Mouse (Mus musculus) cerebellum, adult 11 months (tissue): ENCODE data around the gene Ctf1.
A peak's percentile ranks its signal among the peaks of the same experiment; 100 is the strongest.
"Not testable (repeated sequence)": the region's sequence is repeated elsewhere in the genome, so short reads cannot be mapped to it uniquely, and the experiment has no call there.

ENCODE experiments used
- DNase-seq: peaks from one replicate; pipeline ENCODE4 v3.0.0; 2022

The Ctf1 gene

GRCm38 (mm10) chr7:127693730-127694129 lies 18.8 kb upstream of the Ctf1 start:
- not testable (repeated sequence) for DNase-seq

DNA sequence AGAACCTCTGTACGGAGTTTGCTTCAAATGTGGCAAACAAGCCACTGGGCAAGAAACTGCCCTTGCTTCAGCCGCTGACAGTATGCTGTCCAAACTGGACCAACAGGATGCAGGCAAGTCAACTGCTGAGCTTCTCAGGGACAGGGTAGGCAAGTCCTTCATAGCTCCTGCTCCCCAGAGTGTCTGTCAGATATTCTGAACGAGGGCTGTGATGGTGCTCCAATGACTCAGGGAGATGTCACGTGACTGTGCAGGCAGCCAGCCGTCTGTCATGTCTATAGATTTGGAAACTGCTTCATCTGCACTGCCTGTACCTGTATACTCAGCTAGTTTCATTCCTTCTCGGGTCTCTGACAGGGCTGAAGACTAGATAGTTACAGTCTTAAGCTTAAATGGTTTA lies 13.6 kb upstream of the Ctf1 start:
- no peak for DNase-seq

- DNase-seq: no peak
Measured at GRCm38 (mm10) chr7:127700712-127701331, 11.7 kb upstream of the Ctf1 start.

- no peak for DNase-seq
Measured at GRCm38 (mm10) chr7:127703561-127704178, 8.9 kb upstream of the Ctf1 start.

GRCm38 (mm10) chr7:127704598-127704997 lies 7.9 kb upstream of the Ctf1 start:
- no peak for DNase-seq

DNA sequence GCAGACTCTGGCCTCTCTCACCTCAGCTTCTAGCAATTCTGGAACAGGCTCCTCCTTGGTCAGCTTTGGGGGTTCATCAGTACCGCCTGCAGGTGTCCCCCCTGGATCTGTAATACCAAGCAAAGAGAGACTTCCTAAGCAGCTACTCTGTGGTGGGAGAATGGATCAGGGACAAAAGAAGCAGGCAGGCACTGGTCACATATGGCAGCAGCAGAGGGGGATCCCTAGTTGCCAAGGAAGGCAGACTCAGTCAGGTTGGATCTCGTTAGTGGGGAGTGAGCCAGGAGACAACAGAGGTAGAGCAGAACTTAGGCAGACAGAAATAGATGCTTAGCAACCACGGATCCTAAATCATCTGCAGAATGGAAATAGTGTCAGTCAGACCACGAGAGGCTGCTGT lies 6.8 kb upstream of the Ctf1 start:
- DNase-seq: peak; percentile 67

DNA sequence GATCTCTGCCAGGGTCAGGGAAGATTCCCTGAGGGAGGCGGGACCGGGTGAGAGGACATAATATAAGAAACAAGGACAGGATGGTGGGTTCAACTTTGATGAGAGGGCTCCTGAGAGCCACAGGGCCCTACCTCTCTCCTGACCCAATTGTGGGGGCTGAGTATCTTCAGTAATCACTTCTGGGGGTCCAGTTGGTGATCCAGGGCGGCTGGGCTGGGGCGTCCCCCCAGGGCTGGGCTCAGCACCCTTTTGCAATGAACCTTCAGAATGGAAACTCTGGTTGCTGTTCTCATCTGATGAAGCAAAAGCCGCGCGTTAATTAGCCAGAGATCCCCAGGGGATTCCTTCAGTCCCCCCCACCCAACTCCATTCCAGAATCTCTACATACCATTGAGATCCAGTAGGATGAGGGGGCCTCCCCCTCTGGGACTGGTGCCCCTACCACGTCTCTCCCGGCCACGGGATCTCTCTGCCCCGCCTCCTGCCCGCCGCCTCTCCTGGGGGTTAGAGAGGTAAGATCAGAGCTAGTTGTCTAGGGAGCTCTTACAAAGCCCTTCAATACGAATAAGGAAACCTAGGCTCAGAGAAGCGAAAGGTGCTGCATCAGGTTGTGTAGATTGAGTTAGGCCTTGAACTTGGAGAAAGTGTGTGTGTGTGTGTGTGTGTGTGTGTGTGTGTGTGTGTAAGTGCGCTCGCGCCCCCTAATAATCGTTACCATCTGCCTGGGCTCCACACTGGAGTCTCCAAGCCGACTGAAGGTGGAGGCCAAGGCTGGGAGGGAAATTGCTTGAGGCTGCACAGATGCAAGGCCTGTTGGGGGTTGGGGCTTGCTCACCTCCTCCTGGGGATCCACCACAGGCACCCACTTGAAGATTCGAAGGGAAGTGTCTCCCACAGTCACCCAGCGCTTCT lies 5.2 kb upstream of the Ctf1 start:
- no peak for DNase-seq

DNA sequence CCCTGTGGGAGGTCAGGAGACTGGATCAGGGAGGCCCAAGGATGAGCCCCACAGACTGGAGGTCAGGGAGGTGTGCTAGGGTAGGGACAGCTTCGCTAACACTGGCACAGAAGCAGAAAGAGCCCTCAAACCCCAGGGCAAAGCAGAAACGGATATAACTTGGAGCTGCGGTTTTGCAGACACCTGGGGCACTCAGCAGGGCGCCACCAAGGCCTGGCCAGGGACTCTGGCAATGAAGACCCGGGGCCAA lies 4.7 kb upstream of the Ctf1 start:
- DNase-seq: no peak

GRCm38 (mm10) chr7:127708207-127709078 lies 4.1 kb upstream of the Ctf1 start, which contains the start of gene Bcl7c:
Bcl7c (minus strand) TSS chr7:127708933.
- DNase-seq: peak; percentile 83

- DNase-seq: no peak
Measured at GRCm38 (mm10) chr7:127709261-127709979, 3.1 kb upstream of the Ctf1 start.

GRCm38 (mm10) chr7:127711031-127711430 lies 1.5 kb upstream of the Ctf1 start:
- DNase-seq: no peak

- DNase-seq: no peak
Measured at GRCm38 (mm10) chr7:127711456-127711855, 1.1 kb upstream of the Ctf1 start.

GRCm38 (mm10) chr7:127714816-127715215 lies 2.3 kb downstream of the Ctf1 start:
- DNase-seq: no peak

- peak; percentile 80 for DNase-seq
Measured at GRCm38 (mm10) chr7:127716992-127717391, 4.5 kb downstream of the Ctf1 start.

DNA sequence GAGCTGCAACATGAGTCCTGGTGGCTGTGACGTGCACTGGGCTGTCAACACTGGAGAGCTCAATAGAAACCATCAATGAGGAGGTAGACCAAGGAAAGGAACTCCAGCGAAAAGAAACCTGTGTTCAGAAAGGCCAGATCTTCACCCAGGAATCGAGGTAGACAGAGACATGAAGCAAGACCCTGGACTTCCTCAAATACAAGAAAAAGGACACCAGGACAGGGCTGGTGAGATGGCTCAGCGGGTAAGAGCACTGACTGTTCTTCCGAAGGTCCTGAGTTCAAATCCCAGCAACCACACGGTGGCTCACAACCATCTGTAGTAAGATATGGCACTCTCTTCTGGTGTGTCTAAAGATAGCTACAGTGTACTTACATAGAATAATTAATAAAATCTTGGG lies 5.8 kb downstream of the Ctf1 start:
- no peak for DNase-seq

- no peak for DNase-seq
Measured at GRCm38 (mm10) chr7:127719258-127719657, 6.7 kb downstream of the Ctf1 start.

DNA sequence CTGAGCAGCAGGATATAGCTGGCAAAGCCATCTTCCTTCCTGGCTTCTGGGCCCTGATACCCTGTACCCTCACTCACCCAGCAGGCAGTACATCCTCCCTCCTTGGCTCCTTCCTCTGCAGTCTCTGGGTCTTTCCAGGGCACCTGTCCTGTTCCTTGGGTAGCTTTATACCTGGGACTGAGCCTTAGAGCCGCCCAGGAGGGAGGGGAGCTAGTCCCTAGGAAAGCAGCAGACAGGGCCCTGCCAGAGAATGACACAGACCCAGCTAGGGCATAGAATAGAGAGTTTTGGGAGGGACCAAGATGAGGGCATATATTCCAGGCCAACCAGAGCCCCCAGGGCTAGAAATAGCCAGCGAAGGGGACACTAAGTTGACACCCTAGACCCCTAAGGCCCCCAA lies 13.0 kb downstream of the Ctf1 start:
- no peak for DNase-seq

- no peak for DNase-seq
Measured at GRCm38 (mm10) chr7:127725924-127726323, 13.4 kb downstream of the Ctf1 start.

- no peak for DNase-seq
Measured at GRCm38 (mm10) chr7:127727898-127728297, 15.4 kb downstream of the Ctf1 start.

DNA sequence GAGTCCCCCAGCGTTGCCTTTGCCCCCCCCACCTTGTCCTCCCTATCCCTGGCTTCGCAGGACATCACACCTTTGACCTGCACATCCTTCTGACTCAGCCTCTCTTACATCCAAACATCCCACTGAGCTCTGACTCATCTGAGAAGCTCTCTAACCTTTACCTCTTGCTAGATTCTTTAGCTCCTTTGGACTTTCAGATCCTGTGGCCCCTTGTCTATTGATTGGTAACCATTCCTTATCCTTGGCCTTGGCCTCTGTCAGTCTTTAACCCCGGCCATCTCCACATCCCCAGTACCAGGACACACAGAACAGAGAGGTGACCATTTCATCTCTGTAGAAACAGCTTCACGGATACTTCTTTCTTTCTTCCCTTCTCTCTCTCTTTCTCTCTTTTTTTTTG lies 17.6 kb downstream of the Ctf1 start:
- DNase-seq: no peak

GRCm38 (mm10) chr7:127732066-127732465 lies 19.5 kb downstream of the Ctf1 start, which contains the start of gene Ctf2:
Ctf2 (minus strand) TSS chr7:127732166.
- DNase-seq: not testable (repeated sequence)

GRCm38 (mm10) chr7:127744366-127745045 lies 32.0 kb downstream of the Ctf1 start, which contains the start of gene Fbxl19:
Fbxl19 (plus strand) TSS chr7:127744543.
- peak; percentile 71 for DNase-seq
